Mouse (Mus musculus): ENCODE results near the gene Des.

Des gene

DNA sequence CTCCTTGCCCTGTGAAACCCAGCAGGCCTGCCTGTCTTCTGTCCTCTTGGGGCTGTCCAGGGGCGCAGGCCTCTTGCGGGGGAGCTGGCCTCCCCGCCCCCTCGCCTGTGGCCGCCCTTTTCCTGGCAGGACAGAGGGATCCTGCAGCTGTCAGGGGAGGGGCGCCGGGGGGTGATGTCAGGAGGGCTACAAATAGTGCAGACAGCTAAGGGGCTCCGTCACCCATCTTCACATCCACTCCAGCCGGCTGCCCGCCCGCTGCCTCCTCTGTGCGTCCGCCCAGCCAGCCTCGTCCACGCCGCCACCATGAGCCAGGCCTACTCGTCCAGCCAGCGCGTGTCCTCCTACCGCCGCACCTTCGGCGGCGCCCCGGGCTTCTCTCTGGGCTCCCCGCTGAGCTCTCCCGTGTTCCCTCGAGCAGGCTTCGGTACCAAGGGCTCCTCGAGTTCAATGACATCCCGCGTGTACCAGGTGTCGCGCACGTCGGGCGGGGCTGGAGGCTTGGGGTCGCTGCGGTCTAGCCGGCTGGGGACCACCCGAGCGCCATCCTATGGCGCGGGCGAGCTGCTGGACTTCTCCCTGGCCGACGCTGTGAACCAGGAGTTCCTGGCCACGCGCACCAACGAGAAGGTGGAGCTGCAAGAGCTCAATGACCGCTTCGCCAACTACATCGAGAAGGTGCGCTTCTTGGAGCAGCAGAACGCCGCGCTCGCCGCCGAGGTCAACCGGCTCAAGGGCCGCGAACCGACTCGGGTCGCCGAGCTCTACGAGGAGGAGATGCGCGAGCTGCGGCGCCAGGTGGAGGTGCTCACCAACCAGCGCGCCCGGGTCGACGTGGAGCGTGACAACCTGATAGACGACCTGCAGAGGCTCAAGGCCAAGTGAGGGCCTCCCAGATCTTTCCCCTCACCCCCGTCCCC is at the start of gene Des:
Gene Des, plus strand, starts transcription at position 218 of the 920 bp plus-strand sequence.
- DNase-seq (ENCODE audit: low spot score), result no peak

- DNase-seq (ENCODE audit: low spot score), result no peak
Observed at GRCm38 (mm10) chr1:75311694-75312093, 48.4 kb upstream of the Des start.

- no peak for DNase-seq (ENCODE audit: low spot score)
Observed at GRCm38 (mm10) chr1:75315011-75315410, 45.1 kb upstream of the Des start.

DNA sequence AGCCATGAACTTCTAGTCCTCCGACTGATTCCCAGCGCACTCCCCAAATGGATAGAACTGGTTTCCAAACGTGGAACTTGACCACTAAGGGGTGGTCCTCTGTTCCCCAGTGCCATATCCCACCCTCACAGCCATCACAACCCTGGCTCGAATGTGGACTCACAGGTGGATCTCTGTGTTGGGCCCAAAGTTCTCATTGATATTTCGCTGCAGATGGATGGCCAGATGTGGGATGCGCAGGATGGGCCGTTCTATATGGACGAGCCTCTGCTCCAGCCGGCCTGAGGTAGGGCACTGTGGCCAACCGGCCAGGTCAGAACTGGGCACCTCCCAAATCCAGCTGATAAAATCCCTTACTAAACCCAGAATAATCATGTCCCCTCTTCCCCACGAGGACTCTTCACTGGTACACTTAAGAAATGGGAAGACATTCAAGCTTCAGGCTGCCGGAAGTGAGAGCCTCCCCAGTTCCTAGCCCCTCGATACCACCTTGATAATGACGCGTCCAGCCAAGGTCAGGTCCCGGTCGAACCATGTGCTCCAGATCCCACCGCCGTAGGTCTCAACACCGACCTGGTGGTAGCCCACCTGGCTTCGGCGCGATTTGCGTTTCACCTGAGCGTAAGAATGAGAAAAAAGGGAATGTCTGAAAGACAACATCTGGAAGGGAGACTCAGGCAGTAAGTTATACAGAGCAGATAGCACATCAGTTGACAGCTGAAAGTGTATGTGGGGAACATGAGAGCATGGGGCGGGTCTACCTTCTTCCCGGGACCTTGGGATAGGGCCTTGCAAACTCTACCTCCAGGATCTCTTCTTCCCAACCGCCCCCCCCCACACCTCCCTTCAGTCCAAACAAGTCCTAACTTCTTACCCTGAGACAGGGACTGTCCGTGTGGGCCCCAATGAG is 44.4 kb upstream of the Des start:
- no peak for DNase-seq (ENCODE audit: low spot score)

- DNase-seq (ENCODE audit: low spot score), result peak; percentile 40
Observed at GRCm38 (mm10) chr1:75316861-75317240, 43.3 kb upstream of the Des start.

GRCm38 (mm10) chr1:75317241-75318201 is 42.6 kb upstream of the Des start, which contains the start of gene Dnpep:
Gene Dnpep, minus strand, starts transcription at chr1:75317990.
- peak; percentile 100 for DNase-seq (ENCODE audit: low spot score)

DNA sequence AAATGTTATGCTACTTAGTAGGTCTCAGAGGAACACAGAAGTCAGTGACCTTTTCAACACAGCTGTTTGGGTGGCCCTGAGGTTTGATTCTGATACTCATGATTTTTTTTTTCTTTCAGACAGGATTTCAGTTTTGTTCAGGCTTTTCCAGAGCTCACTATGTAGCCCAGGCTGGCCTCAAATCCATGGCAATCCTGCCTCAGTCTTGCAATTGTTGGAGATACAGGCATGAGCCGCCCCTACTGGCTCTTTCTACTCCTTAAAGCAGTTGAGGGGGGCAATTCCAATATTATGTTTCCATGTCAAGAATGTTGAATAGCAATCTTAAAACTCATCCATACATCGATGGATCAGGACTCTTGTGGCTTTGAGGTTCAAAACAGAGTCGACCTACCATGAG is 41.8 kb upstream of the Des start:
- no peak for DNase-seq (ENCODE audit: low spot score)

GRCm38 (mm10) chr1:75318736-75319135 is 41.4 kb upstream of the Des start:
- DNase-seq (ENCODE audit: low spot score), result no peak

- no peak for DNase-seq (ENCODE audit: low spot score)
Observed at GRCm38 (mm10) chr1:75319166-75319565, 41.0 kb upstream of the Des start.

GRCm38 (mm10) chr1:75327461-75327860 is 32.7 kb upstream of the Des start:
- no peak for DNase-seq (ENCODE audit: low spot score)

DNA sequence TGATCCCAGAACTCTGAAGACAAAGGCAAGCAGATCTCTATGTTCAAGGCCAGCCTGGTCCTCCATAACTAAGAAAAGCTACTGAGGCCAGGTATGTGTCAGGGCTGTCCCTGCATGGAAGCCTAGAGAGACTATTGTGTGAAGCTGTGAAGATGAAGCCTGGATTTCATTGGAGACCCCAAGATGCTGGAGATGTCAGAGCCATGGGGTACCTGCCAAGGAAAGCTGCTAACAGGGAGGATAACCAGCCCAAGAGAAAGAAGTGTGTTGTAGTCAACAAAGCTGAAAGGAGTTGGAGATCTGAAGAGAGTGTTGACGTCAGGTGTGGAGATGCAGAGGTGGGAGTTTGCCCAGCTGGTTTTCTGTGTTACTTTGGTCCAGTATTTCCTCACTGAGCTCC is 28.9 kb upstream of the Des start:
- DNase-seq (ENCODE audit: low spot score), result no peak

GRCm38 (mm10) chr1:75336461-75336860 is 23.7 kb upstream of the Des start:
- no peak for DNase-seq (ENCODE audit: low spot score)

- no peak for DNase-seq (ENCODE audit: low spot score)
Observed at GRCm38 (mm10) chr1:75337097-75337496, 23.0 kb upstream of the Des start.

GRCm38 (mm10) chr1:75338091-75338694 is 21.9 kb upstream of the Des start:
- DNase-seq (ENCODE audit: low spot score), result no peak

GRCm38 (mm10) chr1:75339337-75339736 is 20.8 kb upstream of the Des start:
- DNase-seq (ENCODE audit: low spot score), result no peak

DNA sequence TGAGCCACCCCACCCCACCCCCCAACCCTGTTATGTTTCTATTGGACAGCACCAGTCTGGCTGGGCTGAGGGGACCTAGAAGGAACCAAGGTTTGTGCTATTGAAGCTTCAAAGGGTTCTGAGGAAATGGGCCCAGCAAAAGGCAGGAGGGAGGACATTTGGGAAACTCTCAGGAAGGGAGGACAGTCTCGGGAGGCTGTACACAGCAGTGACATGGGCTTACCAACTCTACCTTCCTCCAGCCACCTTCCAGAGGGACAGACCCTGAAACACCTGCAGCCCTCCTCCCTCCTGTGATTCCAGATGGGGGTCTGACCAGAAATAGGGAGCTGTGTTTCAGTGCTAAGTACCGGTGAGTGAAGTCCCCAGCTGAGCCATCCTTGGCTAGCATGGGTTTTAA is 19.6 kb upstream of the Des start:
- no peak for DNase-seq (ENCODE audit: low spot score)

DNA sequence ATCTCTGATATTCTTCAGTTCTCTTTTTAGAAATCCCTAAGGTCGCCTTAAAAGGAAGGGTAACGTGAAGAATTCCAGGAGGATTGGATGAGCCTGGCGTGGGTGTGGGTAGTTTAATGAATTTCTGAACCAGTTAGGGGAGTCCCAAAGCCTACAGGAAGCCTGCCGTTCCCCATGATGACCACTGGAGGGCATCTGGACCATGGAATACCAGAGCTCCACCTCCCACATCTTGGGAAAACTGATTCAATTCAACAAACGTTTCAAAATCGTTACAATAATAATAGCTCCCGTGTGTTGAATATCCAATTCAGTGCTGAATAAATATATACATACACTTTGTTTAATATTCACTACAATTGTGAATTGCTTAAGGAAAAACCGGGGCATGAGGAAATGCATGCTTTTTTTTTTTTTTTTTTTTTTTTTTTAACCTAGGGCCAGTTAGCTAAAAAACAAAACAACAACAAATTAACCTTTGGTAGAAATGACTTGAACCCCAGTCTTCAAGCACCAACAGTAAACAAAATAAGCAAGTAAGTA is 17.2 kb upstream of the Des start:
- peak; percentile 86 for DNase-seq (ENCODE audit: low spot score)

DNA sequence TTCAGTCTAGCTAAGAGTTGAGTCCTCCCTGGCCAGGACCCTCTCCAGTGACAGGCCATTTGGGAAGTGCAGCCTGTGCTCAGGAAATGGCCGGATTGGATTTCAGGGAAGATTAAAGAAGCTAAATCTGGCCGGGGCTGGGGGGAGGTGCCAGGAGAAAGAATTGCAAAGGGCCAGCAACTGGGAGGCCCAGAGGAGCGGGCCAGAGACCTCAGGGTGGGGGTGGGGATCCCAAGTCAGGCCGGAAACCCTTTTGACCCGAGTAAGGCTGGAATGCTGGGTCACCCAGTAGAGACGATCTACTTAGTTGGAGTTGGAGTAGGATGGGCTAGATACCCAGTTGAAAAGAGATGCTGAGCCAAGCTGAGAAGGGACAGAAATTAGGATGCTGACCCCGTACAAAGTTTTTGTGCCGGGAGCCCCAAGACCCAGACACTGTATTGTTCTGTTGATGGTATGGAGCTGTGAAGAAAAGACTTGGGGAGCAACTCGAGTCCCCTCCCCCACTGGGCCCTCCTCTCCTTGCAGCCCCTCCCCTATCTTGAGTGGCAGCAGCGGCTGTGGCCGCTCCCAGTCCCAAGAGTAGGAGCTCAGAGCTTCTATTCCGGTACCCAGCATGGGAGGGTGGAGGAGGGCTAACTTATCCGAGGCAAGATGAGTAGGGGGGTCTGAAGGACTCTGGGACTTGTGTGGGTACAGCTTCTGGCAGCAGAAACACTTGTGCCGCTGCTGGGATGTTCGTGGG is 15.7 kb upstream of the Des start:
- DNase-seq (ENCODE audit: low spot score), result no peak

GRCm38 (mm10) chr1:75345036-75345935 is 14.8 kb upstream of the Des start:
- no peak for DNase-seq (ENCODE audit: low spot score)

All from layer of hippocampus, adult 9-10 months (tissue).